34 mouse cellular contexts compared by ENCODE assay signal in genomic region chr16:4096141-4096540, GRCm38 (mm10). TPM values are rescaled to one million over a fixed set of nuclear protein-coding genes. Genes with fewer than 3 reads are reported as not detected.
DNase-seq lines count a peak whose midpoint lies in the region; TF ChIP-seq lines count a peak whose summit lies in the region.
"Had no signal": no experiment of that assay in that cellular context is flagged by ENCODE, and none has a peak within 500 bp of the region (broad histone marks: within the 10 kb centered on the region; RNA-seq: fewer than 3 reads in every experiment).

No protein-coding gene starts in this region.

- no peak overlapping the region for H3K4me3 ChIP-seq in ES-Bruce4 (ENCODE audit: low read depth, low read length)
- H3K4me3 ChIP-seq: erythroblast, embryonic 14.5 days; heart, embryonic 13.5 days; limb, embryonic 13.5 days; liver, embryonic 12.5 days; midbrain, embryonic 13.5 days; neural tube, embryonic 13.5 days had no signal

- no peak for TF ChIP-seq CTCF in ES-Bruce4 (IDR thresholded peaks at IDR 0.05; ENCODE audit: low read depth, low read length)

- H3K36me3 ChIP-seq in ES-Bruce4 (ENCODE audit: control insufficient read depth, insufficient read depth, low read length, poor library complexity, severe bottlenecking), result peaks cover 25% of the 10 kb centered on the region

- H3K9ac ChIP-seq in ES-Bruce4 (ENCODE audit: low read depth, poor library complexity, severe bottlenecking), result no peak overlapping the region
- H3K9ac ChIP-seq: heart, embryonic 13.5 days; hindbrain, embryonic 14.5 days; limb, embryonic 13.5 days; liver, embryonic 12.5 days; midbrain, embryonic 13.5 days; neural tube, embryonic 13.5 days had no signal

- intact Hi-C loops in left cerebral cortex, postnatal 14 days (cut with DNase I), result no loop called here

- H3K4me1 ChIP-seq in ES-Bruce4 (ENCODE audit: control insufficient read depth, insufficient read depth, low read length), result no peaks in the 10 kb centered on the region
- H3K4me1 ChIP-seq: heart, embryonic 13.5 days; limb, embryonic 13.5 days; midbrain, embryonic 13.5 days; neural tube, embryonic 13.5 days had no signal

- TF ChIP-seq EP300 in ES-Bruce4 (IDR thresholded peaks at IDR 0.05; ENCODE audit: insufficient read depth, low read depth, low read length), result no peak

- H3K27me3 ChIP-seq in ES-Bruce4 (ENCODE audit: control insufficient read depth, insufficient read depth, low read length, poor library complexity, severe bottlenecking), result no peaks in the 10 kb centered on the region
- H3K27me3 ChIP-seq: CH12.LX; heart, embryonic 13.5 days; limb, embryonic 13.5 days; liver, embryonic 12.5 days; midbrain, embryonic 13.5 days; neural tube, embryonic 13.5 days; Patski had no signal

- H3K9me3 ChIP-seq in ES-Bruce4 (replicated peaks; ENCODE audit: control insufficient read depth, insufficient read depth, low read length, poor library complexity, severe bottlenecking), result no peaks in the 10 kb centered on the region
- H3K9me3 ChIP-seq: G1E; heart, embryonic 13.5 days; limb, embryonic 13.5 days; liver, embryonic 12.5 days; midbrain, embryonic 13.5 days; neural tube, embryonic 13.5 days had no signal

- no peak for TF ChIP-seq POLR2A in ES-Bruce4 (IDR thresholded peaks at IDR 0.05; ENCODE audit: insufficient read depth, low read length)

- DNase-seq in left cerebral cortex, postnatal 14 days (ENCODE audit: low spot score in 2 of 2), result peak; percentile 18 to 63
- DNase-seq in left cerebral cortex, adult 8-10 months (ENCODE audit: low spot score in 2 of 2), result no peak
- DNase-seq in 416B (ENCODE audit: low read depth), result peak; percentile 24
- DNase-seq in layer of hippocampus, adult 9-11 months, result peak; percentile 75
- no peak for DNase-seq in adrenal gland, postnatal 14 days
- DNase-seq in gastrocnemius, postnatal 10 days, result no peak
- DNase-seq: adrenal gland, postnatal 10 days; cerebellum, adult 2 months; cerebellum, postnatal 14 days; gastrocnemius, postnatal 36 days; heart, postnatal 10 days; kidney, adult 9 months; kidney, postnatal 25 days; lung, adult 18-20 months; right cerebral cortex, postnatal 14 days; spleen, adult 18-20 months; thymus, adult 18-20 months; thymus, postnatal 25 days had no signal

- H3K27ac ChIP-seq in ES-Bruce4 (ENCODE audit: insufficient read depth, low read length), result peak overlapping the region; percentile 28; the same call in 1 of the 2 replicates
- H3K27ac ChIP-seq: heart, embryonic 13.5 days; hindbrain, embryonic 14.5 days; limb, embryonic 13.5 days; liver, embryonic 12.5 days; macrophage; midbrain, embryonic 13.5 days; neural tube, embryonic 13.5 days had no signal

RNA-seq across cellular contexts. Expression of gene Trap1, which starts 18.5 kb away (rescaled TPM):
- total RNA-seq in left cerebral cortex, postnatal 14 days (2021), result 10 to 100 TPM; 68.6 to 68.9 TPM
- 10 to 100 TPM; 69.8 to 76.9 (median 73.8) TPM for total RNA-seq in left cerebral cortex, adult 8-10 months (2022)
- polyA plus RNA-seq in ES-Bruce4 (2011; ENCODE audit: insufficient read depth, insufficient read length, low read depth, missing spikeins), result 104 and 105 TPM in 2 replicates
- total RNA-seq in adrenal gland, postnatal 14 days (2021), result 194 and 216 TPM in 2 replicates
- 10 to 100 TPM; 77.6 to 85.0 TPM for total RNA-seq in gastrocnemius, postnatal 10 days (2021)

RNA-seq across cellular contexts. Expression of gene Dnase1, which starts 59.4 kb away (rescaled TPM):
- total RNA-seq in left cerebral cortex, postnatal 14 days (2021), result not detected
- not detected for total RNA-seq in left cerebral cortex, adult 8-10 months (2022)
- not detected in 2 replicates for polyA plus RNA-seq in ES-Bruce4 (2011; ENCODE audit: insufficient read depth, insufficient read length, low read depth, missing spikeins)
- total RNA-seq in adrenal gland, postnatal 14 days (2021), result not detected in 2 replicates
- total RNA-seq in gastrocnemius, postnatal 10 days (2021), result not detected
- total RNA-seq: adrenal gland, postnatal 10 days; gastrocnemius, postnatal 36 days; heart, adult 8-10 months; heart, postnatal 10 days; layer of hippocampus, postnatal 10 days; left cerebral cortex, postnatal 10 days had no signal
- polyA plus RNA-seq: cortical plate, adult 2 months; erythroblast, embryonic 14.5 days; G1E; macrophage had no signal

Comparison
In these comparisons a context has a peak if more than half of its experiments do, and no peak if none do; other contexts are left out.
1. DNase-seq: peak in left cerebral cortex, postnatal 14 days (2 of 2), 416B (single experiment) and layer of hippocampus, adult 9-11 months (single experiment); none in left cerebral cortex, adult 8-10 months (0 of 2), adrenal gland, postnatal 14 days (single experiment) and gastrocnemius, postnatal 10 days (single experiment).